Comparison of ENCODE assay signal across 8 mouse cellular contexts in genomic region chr2:128128532-128128931, GRCm38 (mm10). TPM values are rescaled to one million over a fixed set of nuclear protein-coding genes. Genes with fewer than 3 reads are reported as not detected.
DNase-seq lines count a peak whose midpoint lies in the region; ATAC-seq lines count a peak whose summit lies in the region.

No protein-coding gene starts in this region.

- H3K4me1 ChIP-seq in erythroblast, embryonic 14.5 days (ENCODE audit: control insufficient read depth), result peaks cover 51% of the 10 kb centered on the region
- peaks cover 17% of the 10 kb centered on the region; the same call in 1 of the 2 replicates for H3K4me1 ChIP-seq in neural tube, embryonic 11.5 days (ENCODE audit: control insufficient read depth, insufficient read depth, low read length)
- peaks cover 43% of the 10 kb centered on the region for H3K4me1 ChIP-seq in limb, embryonic 15.5 days
- H3K4me1 ChIP-seq in stomach, embryonic 16.5 days (ENCODE audit: control insufficient read depth, insufficient read depth, low read length), result peaks cover 22% of the 10 kb centered on the region

- no peak overlapping the region for H3K27ac ChIP-seq in neural tube, embryonic 11.5 days (ENCODE audit: low read depth, low read length)
- peak overlapping the region; percentile 92 for H3K27ac ChIP-seq in limb, embryonic 15.5 days
- H3K27ac ChIP-seq in stomach, embryonic 16.5 days (ENCODE audit: low read length), result peak overlapping the region; percentile 93; the same call in 1 of the 2 replicates

- peaks cover 40% of the 10 kb centered on the region for H3K27me3 ChIP-seq in erythroblast, embryonic 14.5 days (ENCODE audit: control insufficient read depth)
- H3K27me3 ChIP-seq in neural tube, embryonic 11.5 days (ENCODE audit: control insufficient read depth, insufficient read depth, low read length), result peaks cover 16% of the 10 kb centered on the region
- peaks cover 11% of the 10 kb centered on the region for H3K27me3 ChIP-seq in limb, embryonic 15.5 days
- peaks cover 12% of the 10 kb centered on the region for H3K27me3 ChIP-seq in stomach, embryonic 16.5 days (ENCODE audit: control insufficient read depth, insufficient read depth, low read length)

- 18% methylated on average over 10 of the region's 10 CpGs for WGBS in neural tube, embryonic 11.5 days
- 29% methylated on average over 10 of the region's 10 CpGs for WGBS in limb, embryonic 15.5 days
- 33% methylated on average over 10 of the region's 10 CpGs for WGBS in stomach, embryonic 16.5 days

- H3K9me3 ChIP-seq in erythroblast, embryonic 14.5 days (ENCODE audit: control insufficient read depth, low read length), result peaks cover 4% of the 10 kb centered on the region; the same call in 1 of the 2 replicates
- no peaks in the 10 kb centered on the region for H3K9me3 ChIP-seq in neural tube, embryonic 11.5 days (ENCODE audit: control insufficient read depth, low read length)
- H3K9me3 ChIP-seq in limb, embryonic 15.5 days, result no peaks in the 10 kb centered on the region
- no peaks in the 10 kb centered on the region for H3K9me3 ChIP-seq in stomach, embryonic 16.5 days (replicated peaks; ENCODE audit: control insufficient read depth, low read length)

- peak overlapping the region; percentile 99 for H3K4me2 ChIP-seq in neural tube, embryonic 11.5 days (ENCODE audit: low read depth)
- peak overlapping the region; percentile 98 for H3K4me2 ChIP-seq in limb, embryonic 15.5 days
- H3K4me2 ChIP-seq in stomach, embryonic 16.5 days (ENCODE audit: low read depth, low read length), result peak overlapping the region; percentile 98

- no peak for ATAC-seq in erythroblast, adult 5-6 weeks (replicated peaks; ENCODE audit: low FRiP score, poor library complexity, severe bottlenecking)
- no peak for ATAC-seq in neural tube, embryonic 11.5 days (ENCODE audit: insufficient read depth, low FRiP score, low TSS enrichment)
- no peak for ATAC-seq in limb, embryonic 15.5 days (ENCODE audit: insufficient number of reproducible peaks, low FRiP score, low TSS enrichment, low read depth)
- no peak for ATAC-seq in stomach, embryonic 16.5 days (ENCODE audit: insufficient read depth, low FRiP score)

- peak overlapping the region; percentile 45 for H3K9ac ChIP-seq in neural tube, embryonic 11.5 days (ENCODE audit: low read length)
- H3K9ac ChIP-seq in limb, embryonic 15.5 days, result peak overlapping the region; percentile 67; the same call in 1 of the 2 replicates
- peak overlapping the region; percentile 81 for H3K9ac ChIP-seq in stomach, embryonic 16.5 days (ENCODE audit: low read length)

- H3K4me3 ChIP-seq in erythroblast, embryonic 14.5 days (replicated peaks), result peak overlapping the region; percentile 89
- H3K4me3 ChIP-seq in neural tube, embryonic 11.5 days (ENCODE audit: low read depth, low read length), result peak overlapping the region; percentile 71
- peak overlapping the region; percentile 75 for H3K4me3 ChIP-seq in limb, embryonic 15.5 days
- peak overlapping the region; percentile 73 for H3K4me3 ChIP-seq in stomach, embryonic 16.5 days (replicated peaks; ENCODE audit: low read length)

- H3K36me3 ChIP-seq in erythroblast, embryonic 14.5 days (ENCODE audit: control insufficient read depth), result peaks cover 44% of the 10 kb centered on the region
- peaks cover 5% of the 10 kb centered on the region for H3K36me3 ChIP-seq in neural tube, embryonic 11.5 days (ENCODE audit: control insufficient read depth, insufficient read depth, low read length)
- H3K36me3 ChIP-seq in limb, embryonic 15.5 days, result peaks cover 14% of the 10 kb centered on the region
- 0 out of 2 replicates have a peak, but pooled peaks cover 7% of the 10 kb centered on the region for H3K36me3 ChIP-seq in stomach, embryonic 16.5 days (ENCODE audit: control insufficient read depth, insufficient read depth, low read length)

- DNase-seq in neural tube, embryonic 11.5 days (ENCODE audit: low spot score), result no peak
- DNase-seq in neural tube, embryonic 10.5 days (ENCODE audit: extremely low spot score, low spot score), result no peak
- DNase-seq in ovary, adult 18-20 months (ENCODE audit: low spot score), result no peak
- no peak for DNase-seq in adrenal gland, adult 18-20 months (ENCODE audit: low spot score in 2 of 2)

RNA-seq across cellular contexts. Expression of gene Bcl2l11, which starts 2.7 kb away (rescaled TPM):
- 0.67 and 1.2 TPM in 2 replicates for polyA plus RNA-seq in erythroblast, embryonic 14.5 days (2012)
- total RNA-seq in erythroblast, adult 5-6 weeks (2015; ENCODE audit: low replicate concordance), result 3.8 and 4.0 TPM in 2 replicates
- 8.1 and 14.8 TPM in 2 replicates for total RNA-seq in erythroblast, adult 5-6 weeks (2017; ENCODE audit: low replicate concordance)
- polyA plus RNA-seq in neural tube, embryonic 11.5 days (2014; fragmentation: Nextera tagmentation; extraction: Ambion mirVana), result 17.3 and 19.5 TPM in 2 replicates
- polyA plus RNA-seq in limb, embryonic 15.5 days (2015; fragmentation: Nextera tagmentation; extraction: Ambion mirVana), result 16.0 and 19.7 TPM in 2 replicates
- 14.1 and 14.3 TPM in 2 replicates for polyA plus RNA-seq in stomach, embryonic 16.5 days (2015; fragmentation: Nextera tagmentation; extraction: Ambion mirVana)
- 10 to 100 TPM; 10.7 to 23.0 TPM for total RNA-seq in adrenal gland, adult 18-20 months (2021)
